Mouse (Mus musculus): ENCODE measurements at regions not wholly inside any gene's neighbourhood (a gene's known extent, or its start where the extent isn't known, plus 50 kb on each side); places are given as distances from the start of the nearest gene placed in this dataset.

GRCm38 (mm10) chr6:49893113-49893512, 70.6 kb downstream of the Npy start:
- DNase-seq, result no peak

GRCm38 (mm10) chr6:49899146-49899545, 76.6 kb downstream of the Npy start:
- DNase-seq, result no peak

DNA sequence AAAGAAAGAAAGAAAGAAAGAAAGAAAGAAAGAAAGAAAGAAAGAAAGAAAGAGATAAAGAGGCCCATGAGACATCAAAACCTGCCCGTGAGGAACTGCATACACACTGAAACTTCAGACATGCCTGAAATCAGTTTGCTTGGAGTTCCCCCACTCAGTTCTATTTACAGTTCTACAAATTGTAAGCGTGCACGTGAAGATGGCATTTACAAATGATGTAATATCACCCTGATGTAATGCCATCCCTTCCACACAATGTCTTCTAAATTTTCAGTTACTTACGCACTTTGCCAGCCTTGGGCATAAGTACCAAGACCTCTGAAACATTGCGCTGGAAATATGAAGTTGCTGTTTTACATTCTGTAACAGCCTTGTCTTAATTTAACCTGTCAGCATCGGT, 79.0 kb downstream of the Npy start:
- DNase-seq, result no peak

- DNase-seq, result peak in 1 of 2 experiments; percentile 13
These were observed 81.5 kb downstream of the Npy start for GRCm38 (mm10) chr6:49904001-49904400.

DNA sequence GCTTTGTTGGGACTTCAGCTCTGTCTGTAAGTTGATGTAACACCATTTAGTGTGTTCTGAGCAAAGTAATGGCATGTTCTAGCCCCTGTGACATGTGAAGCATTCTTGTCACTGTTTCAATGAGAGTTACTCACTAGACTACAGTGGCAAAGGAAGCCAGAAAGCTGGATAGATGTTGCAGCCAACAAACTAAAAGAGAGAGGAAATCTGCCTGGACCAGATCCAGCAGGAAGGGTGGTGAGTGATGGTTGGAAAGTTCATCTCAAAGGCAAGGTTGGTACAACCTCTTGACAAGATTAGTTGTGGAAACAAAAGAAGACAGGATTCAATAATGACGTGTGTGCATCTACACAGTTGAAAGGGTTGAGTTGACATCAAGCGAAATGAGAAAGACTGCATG, 83.9 kb downstream of the Npy start:
- no peak for DNase-seq

DNA sequence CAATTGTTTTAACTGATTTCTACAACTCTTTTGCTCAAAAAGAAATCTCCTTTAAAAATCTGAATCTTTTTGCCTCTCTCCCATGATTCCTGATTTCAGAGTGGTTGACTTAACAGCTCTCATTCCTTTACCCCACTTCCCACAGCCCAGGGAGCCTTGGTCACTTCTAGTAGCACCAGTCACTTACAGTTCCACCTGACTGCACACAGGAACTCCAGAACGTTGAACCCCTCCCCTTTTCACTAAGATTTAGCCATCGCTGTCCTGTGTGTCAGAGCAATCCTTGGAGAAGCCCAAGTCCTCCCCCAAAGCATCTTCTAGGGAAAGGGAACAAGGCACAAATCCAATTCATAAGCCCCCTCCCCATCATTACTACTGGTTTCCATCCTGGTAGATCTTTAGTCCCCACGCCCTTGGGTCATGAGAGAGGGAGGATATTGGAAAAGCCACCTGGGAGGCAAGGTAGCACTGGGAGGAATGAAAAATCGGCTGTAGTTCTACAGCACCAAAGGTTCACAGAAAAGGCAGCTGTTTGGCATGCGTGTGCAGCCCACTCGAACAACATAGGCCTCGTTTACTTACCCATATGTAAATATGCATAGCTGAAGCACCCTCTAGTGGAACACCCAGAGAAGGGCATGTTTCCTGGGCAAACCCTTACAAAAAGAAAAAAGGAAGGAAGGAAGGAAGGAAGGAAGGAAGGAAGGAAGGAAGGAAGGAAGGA, 96.7 kb downstream of the Npy start:
- peak; percentile 46 to 56 for DNase-seq

DNA sequence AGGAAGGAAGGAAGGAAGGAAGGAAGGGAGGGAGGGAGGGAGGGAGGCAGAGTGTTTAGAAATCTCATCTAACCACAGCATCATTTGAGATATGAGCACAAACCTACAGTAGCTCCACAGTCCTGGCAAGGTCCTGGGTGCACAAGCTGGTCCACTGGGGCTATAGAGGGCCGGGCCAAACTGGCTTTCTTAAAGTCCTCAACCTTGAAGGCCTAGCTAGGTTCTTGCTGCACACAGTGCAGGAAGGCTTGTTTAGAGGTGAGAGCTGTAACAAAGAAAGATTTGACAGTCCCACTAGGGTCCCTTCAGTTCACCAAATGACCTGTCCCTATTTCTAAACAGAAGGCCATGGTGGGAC, 97.3 kb downstream of the Npy start:
- DNase-seq, result no peak

DNA sequence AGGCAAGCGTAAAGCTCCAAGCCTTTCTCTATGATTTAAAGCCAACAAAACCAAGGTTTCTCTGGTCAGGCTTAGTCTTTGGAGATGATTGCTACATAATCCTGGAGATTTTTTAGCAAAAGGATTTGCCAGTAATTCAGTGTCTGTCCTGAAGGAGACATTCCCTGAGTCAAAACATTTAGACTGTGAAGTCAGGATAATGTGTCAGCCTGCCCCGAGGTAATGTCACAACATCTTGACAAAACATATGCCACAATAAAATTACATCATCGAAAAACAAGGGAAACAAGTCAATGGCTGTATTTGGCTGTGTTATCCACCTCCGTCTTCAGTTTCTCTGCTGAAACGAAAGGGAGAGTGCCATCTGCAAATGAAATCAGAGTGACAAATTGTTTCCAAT, 101.8 kb downstream of the Npy start:
- no peak for DNase-seq

DNA sequence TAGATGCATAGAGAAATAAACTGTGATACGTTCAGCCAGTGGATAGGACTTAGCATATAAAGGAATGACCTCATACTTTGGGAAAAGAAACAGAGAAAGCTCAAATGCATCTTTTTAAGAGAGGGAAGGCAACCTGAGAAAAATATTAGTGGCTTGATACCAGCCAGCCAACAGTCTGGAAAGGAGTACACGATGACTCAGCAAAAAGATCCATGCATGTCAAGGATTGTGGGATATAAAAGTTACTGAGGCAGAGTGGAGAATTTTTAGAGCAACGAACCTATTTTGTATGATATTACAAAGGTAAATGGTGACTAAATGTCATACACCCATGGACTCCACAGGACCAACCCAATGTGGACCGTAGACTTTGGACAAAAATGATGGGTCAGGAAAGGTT, 105.6 kb downstream of the Npy start:
- no peak for DNase-seq

- DNase-seq, result no peak
These were observed 107.6 kb downstream of the Npy start for GRCm38 (mm10) chr6:49930104-49930503.

- no peak for DNase-seq
These were observed 120.6 kb downstream of the Npy start for GRCm38 (mm10) chr6:49943087-49943486.

DNA sequence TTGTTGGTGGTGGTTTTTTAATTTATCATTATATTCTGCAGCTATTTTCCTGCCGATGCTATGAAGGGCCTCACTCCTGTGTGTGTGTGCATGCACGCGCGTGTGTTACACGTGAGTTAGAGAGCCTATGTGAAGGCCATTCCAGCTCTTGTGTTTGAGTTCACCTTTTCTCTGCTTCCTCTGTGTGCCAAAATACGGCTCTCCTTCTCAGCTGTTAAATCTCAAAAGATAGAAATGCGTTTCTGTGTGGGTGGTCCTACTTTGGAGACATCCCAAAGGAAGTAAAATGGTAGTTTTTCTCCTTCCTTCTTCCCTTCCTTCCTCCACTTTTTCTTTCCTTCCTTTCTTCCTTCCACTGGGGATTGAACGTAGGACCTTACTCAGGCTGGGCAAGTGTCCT, 136.4 kb downstream of the Npy start:
- no peak for DNase-seq

DNA sequence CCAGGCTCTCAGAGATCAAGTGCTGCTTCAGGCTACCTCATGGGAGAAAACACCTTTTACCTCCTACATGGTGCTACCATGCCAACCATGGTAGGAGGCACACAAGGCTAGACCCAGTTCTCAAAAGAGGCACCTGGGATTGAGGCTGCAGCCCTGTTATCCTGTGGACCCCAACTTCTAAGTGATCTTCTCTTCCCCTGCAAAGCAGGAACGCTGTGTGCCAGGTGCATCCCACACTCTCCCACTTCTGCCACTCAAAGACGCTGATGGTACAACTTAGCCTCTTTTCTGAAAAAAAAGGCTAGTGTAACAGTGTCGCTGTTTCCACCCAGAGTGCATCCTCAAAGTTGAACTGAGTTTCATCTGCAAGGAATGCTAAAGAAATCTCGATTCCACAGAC, 138.7 kb downstream of the Npy start:
- DNase-seq, result no peak

DNA sequence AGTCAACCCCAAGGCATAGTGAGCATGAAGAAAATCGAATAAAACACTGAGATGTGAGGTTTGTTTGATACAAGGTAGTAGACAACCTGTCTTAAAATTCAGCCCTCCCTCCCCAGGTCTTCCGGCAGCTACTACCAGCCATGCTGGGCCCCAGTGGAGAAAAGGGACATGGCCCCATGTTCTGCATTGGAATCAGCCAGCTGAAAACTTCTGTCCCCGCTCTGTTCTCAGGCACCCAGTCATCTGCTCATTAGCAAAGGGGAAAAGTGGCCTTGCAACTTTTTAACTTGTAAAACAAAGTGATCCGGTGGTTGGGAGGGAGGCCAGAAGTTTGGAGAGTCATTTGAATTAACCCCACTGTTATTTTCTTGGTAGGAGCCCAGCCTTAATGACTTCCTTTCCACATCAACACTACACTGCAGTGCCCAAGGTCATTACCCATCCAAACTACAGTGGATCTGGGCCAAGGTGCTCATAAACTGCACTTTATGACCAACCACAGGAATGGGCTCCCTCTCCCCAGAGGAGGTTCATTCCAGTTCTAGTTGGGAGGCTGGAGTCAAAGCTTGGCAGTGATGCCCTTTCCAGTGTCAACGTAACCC, 143.5 kb downstream of the Npy start:
- no peak for DNase-seq

- DNase-seq, result no peak
These were observed 143.5 kb upstream of the Mpp6 start for GRCm38 (mm10) chr6:49966555-49966954.

DNA sequence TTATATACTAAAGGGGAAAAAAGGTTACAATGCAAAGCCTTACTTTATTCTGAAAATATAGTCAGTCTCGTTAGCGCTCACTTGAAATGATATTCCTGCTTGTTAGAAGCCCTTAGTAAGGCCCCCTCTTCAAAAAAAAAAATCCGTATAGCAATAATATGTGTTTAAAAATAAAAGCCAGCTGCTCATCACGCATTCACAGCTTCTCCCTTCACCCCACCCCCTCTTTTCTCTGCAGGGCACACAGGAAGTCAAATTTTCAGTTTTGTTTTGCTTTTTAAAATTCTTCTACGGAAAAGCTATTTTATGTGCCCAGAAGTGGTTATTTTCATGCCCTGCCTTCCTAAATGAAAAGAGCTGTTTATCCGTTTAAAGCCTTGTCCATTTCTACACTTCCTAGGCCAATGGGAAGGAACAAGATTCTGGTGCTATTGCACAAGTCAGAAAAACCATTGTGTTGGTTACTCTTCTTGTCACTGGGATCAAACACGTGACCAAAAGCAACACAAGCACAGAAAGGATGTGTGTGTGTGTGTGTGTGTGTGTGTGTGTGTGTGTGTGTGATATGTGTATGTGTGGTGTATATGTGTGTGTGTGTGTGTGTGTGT, 136.7 kb upstream of the Mpp6 start:
- no peak for DNase-seq

DNA sequence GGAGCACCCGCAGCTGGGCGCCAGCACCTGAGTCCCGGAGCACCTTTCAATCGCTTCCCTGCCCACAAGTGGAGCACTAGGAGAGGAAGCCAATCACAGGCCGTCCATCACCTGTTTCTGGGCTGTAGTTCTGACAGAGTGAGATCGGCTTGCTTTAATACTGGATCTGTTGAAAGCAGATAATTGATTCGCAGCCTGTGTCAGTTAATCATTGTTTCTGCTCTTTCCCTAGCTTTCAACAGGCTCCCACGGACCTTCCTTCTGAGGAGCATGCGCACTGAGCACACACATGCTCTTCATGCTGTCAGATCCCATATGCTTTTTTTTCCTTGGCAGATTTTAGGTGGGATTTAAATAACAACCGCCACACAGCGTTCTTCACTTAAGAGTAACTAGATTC, 132.3 kb upstream of the Mpp6 start:
- peak; percentile 10 to 13 for DNase-seq

DNA sequence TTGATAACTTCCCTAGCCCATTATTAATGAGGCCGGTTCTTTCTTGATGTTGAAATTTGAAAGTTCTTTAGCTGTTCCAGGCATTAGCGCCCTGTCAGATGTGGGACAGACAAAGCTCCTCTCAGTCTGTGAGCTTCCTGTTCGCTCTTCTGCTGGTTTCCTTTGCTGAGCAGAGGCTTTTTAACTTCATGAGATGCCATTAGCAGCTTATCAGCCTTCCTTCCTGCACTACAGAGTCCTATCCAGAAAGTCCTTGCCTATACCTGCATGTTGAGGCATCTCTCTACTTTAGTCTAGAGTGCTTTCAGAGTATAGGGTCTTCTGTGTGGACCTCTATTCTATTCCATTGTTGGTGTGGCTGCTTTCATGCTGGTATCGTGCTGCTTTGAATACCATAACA, 126.3 kb upstream of the Mpp6 start:
- no peak for DNase-seq

DNA sequence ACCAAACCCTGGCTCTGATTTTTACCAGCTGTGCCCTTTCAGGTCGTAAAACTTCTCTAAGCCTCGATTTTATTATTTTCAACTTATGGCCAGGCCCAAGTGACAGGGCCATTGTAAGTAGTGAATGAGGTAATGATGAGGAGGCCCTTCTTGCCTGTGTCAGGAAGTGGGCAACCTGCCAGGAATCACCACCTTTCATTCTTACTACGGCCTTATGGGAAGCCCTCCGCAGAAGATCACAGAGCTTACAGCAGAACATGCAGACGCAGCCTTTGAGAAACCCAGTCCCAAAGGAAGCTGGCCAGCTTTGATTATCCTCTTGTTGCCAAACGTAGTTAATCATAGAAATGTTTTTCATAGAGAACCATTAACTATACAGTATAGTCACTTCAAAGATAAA, 124.9 kb upstream of the Mpp6 start:
- peak in 1 of 2 experiments; percentile 33 for DNase-seq

- DNase-seq, result no peak
These were observed 122.9 kb upstream of the Mpp6 start for GRCm38 (mm10) chr6:49987141-49987540.

DNA sequence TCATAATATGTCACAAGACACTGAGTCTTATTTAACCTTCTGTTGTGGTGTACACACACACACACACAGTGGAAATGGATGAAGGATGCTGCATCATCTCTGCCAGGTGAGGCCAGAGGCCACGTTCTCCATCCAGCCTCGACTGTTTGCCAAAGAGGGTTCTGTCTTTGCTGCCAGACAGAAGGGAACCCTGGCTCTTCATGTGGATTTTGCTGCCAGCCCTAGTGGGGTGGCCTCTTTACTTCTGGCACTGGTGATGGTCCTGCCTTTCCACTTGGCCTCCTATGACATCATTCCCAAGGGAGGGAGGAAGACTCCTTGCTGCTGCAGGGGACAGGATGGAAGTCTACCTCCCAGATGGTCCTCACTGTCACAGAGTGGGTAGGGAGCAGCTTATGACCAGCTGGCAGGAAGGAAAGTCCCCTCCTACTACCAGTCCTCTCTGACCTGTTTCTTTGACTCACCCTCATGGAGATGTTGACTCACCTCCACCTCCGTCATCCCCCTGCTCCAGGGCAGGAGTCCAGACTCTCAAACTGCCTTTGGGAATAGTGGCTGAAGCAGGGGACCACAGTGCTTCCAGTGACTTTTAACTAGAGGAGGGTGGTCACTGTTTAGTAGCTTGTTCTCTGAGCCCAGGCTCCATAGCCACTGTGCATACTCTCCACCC, 122.4 kb upstream of the Mpp6 start:
- DNase-seq, result peak; percentile 50 to 52

DNA sequence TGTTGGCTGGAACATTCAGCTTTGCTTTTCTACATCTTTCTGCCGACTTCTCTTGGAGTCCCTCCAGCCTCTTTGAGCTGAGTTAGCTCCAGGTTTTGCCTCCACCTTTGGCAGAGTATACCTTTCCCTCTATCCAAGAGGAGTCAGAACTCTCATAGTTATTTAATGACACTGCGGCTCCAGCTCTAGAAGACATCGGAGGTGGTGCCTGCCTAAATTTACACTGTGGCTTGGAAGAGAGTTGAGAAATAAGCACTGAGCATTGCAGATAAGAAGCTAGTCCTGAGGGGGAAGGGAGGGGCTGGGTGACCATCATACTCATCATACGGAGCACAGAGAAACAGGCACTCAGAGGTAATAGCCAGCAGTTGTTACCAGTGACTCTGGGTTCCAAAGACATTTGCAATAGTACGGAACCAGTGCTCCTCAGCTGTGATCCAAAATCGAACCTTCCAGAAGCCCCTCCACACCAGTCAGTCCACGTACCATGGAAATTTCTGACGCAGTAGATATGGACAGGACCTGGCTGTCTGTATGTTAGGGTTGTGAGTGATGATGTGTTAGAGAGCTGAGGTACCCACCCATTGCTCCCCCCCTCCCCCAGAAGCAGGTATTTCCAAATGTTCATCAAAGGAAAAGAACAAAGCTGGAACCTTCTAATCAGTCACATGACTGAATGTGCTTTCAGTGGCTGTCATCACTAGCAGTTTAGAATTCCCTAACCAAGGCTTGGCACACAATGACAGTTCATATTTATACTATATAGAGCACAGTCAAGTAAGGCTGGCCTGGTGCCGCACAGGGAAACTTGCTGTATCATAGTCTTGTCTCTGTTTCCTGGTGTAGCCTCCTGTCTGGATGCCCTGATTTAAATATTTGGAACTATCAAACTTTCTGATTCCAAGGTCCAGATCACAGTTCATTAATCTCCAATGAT, 120.2 kb upstream of the Mpp6 start:
- DNase-seq, result no peak

- no peak for DNase-seq
These were observed 119.6 kb upstream of the Mpp6 start for GRCm38 (mm10) chr6:49990522-49990858.

Measured in cerebellum, postnatal 14 days (tissue).